Mouse (Mus musculus): ENCODE data around the gene Cdh23. TPM values are rescaled to one million over a fixed set of nuclear protein-coding genes. Genes with fewer than 3 reads are reported as not detected.

Cdh23 gene
- total and polyA plus RNA-seq, 3 experiments = 0.05 TPM; not detected in 2

- TF ChIP-seq CTCF (IDR thresholded peaks at IDR 0.05; ENCODE audit: low read depth, low read length) = no peak
- no peak for TF ChIP-seq TAL1 (conservative IDR thresholded peaks at IDR 0.05; ENCODE audit: low read depth, low read length)
- TF ChIP-seq GATA1 (IDR thresholded peaks at IDR 0.05; ENCODE audit: borderline replicate concordance, low read length) = no peak
- no peak for TF ChIP-seq GATA2 (IDR thresholded peaks at IDR 0.05; ENCODE audit: borderline replicate concordance, low read depth, low read length)
- TF ChIP-seq POLR2AphosphoS5 (IDR thresholded peaks at IDR 0.05; ENCODE audit: insufficient replicate concordance, low read depth, low read length) = no peak
- DNase-seq (ENCODE audit: low spot score) (no peak), ATAC-seq (ENCODE audit: extremely low read depth, insufficient number of reproducible peaks, low FRiP score, poor library complexity, severe bottlenecking) (no peak)
- H3K4me1 ChIP-seq (ENCODE audit: insufficient read depth, low read depth, low read length) = no peaks in the 10 kb centered on the region
- H3K36me3 ChIP-seq (replicated peaks) = no peaks in the 10 kb centered on the region
- peaks cover 34% of the 10 kb centered on the region for H3K9me3 ChIP-seq (replicated peaks)
- H3K4me3 ChIP-seq (ENCODE audit: low read depth, low read length) = no peak overlapping the region
- H3K27me3 ChIP-seq (ENCODE audit: insufficient read depth, low read length) = no peaks in the 10 kb centered on the region
These were observed 279.2 kb downstream of the Cdh23 start for GRCm38 (mm10) chr10:60417041-60417440.

GRCm38 (mm10) chr10:60413756-60414155 lies 282.5 kb downstream of the Cdh23 start:
- ATAC-seq (ENCODE audit: extremely low read depth, insufficient number of reproducible peaks, low FRiP score, poor library complexity, severe bottlenecking) (no peak), DNase-seq (ENCODE audit: low spot score) (no peak)
- no peaks in the 10 kb centered on the region for H3K27me3 ChIP-seq (ENCODE audit: insufficient read depth, low read length)
- TF ChIP-seq CTCF (IDR thresholded peaks at IDR 0.05; ENCODE audit: low read depth, low read length) (no peak), GATA1 (IDR thresholded peaks at IDR 0.05; ENCODE audit: borderline replicate concordance, low read length) (no peak), POLR2AphosphoS5 (IDR thresholded peaks at IDR 0.05; ENCODE audit: insufficient replicate concordance, low read depth, low read length) (no peak), GATA2 (IDR thresholded peaks at IDR 0.05; ENCODE audit: borderline replicate concordance, low read depth, low read length) (no peak), TAL1 (conservative IDR thresholded peaks at IDR 0.05; ENCODE audit: low read depth, low read length) (no peak)
- no peaks in the 10 kb centered on the region for H3K4me1 ChIP-seq (ENCODE audit: insufficient read depth, low read depth, low read length)
- no peak overlapping the region for H3K4me3 ChIP-seq (ENCODE audit: low read depth, low read length)
- H3K36me3 ChIP-seq (replicated peaks) = no peaks in the 10 kb centered on the region
- peaks cover 15% of the 10 kb centered on the region for H3K9me3 ChIP-seq (replicated peaks)

- Histone ChIP-seq H3K4me1 (ENCODE audit: insufficient read depth, low read depth, low read length) (no peaks in the 10 kb centered on the region), H3K27me3 (ENCODE audit: insufficient read depth, low read length) (no peaks in the 10 kb centered on the region), H3K4me3 (ENCODE audit: low read depth, low read length) (no peak overlapping the region), H3K9me3 (replicated peaks) (peaks cover 13% of the 10 kb centered on the region), H3K36me3 (replicated peaks) (no peaks in the 10 kb centered on the region)
- ATAC-seq (ENCODE audit: extremely low read depth, insufficient number of reproducible peaks, low FRiP score, poor library complexity, severe bottlenecking) = no peak
- TF ChIP-seq POLR2AphosphoS5 (IDR thresholded peaks at IDR 0.05; ENCODE audit: insufficient replicate concordance, low read depth, low read length) (no peak), GATA1 (IDR thresholded peaks at IDR 0.05; ENCODE audit: borderline replicate concordance, low read length) (no peak), GATA2 (IDR thresholded peaks at IDR 0.05; ENCODE audit: borderline replicate concordance, low read depth, low read length) (no peak), TAL1 (conservative IDR thresholded peaks at IDR 0.05; ENCODE audit: low read depth, low read length) (no peak), CTCF (IDR thresholded peaks at IDR 0.05; ENCODE audit: low read depth, low read length) (no peak)
- no peak for DNase-seq (ENCODE audit: low spot score)
These were observed 284.5 kb downstream of the Cdh23 start for GRCm38 (mm10) chr10:60411794-60412193.

- Histone ChIP-seq H3K36me3 (replicated peaks) (no peaks in the 10 kb centered on the region), H3K4me1 (ENCODE audit: insufficient read depth, low read depth, low read length) (no peaks in the 10 kb centered on the region), H3K27me3 (ENCODE audit: insufficient read depth, low read length) (no peaks in the 10 kb centered on the region), H3K4me3 (ENCODE audit: low read depth, low read length) (no peak overlapping the region), H3K9me3 (replicated peaks) (peaks cover 4% of the 10 kb centered on the region)
- ATAC-seq (ENCODE audit: extremely low read depth, insufficient number of reproducible peaks, low FRiP score, poor library complexity, severe bottlenecking) = no peak
- TF ChIP-seq GATA2 (IDR thresholded peaks at IDR 0.05; ENCODE audit: borderline replicate concordance, low read depth, low read length) = no peak
- no peak for TF ChIP-seq TAL1 (conservative IDR thresholded peaks at IDR 0.05; ENCODE audit: low read depth, low read length)
- TF ChIP-seq POLR2AphosphoS5 (IDR thresholded peaks at IDR 0.05; ENCODE audit: insufficient replicate concordance, low read depth, low read length) = no peak
- no peak for TF ChIP-seq GATA1 (IDR thresholded peaks at IDR 0.05; ENCODE audit: borderline replicate concordance, low read length)
- peak; percentile 72 for TF ChIP-seq CTCF (IDR thresholded peaks at IDR 0.05; ENCODE audit: low read depth, low read length)
- DNase-seq (ENCODE audit: low spot score) = peak; percentile 7
These were observed 288.5 kb downstream of the Cdh23 start for GRCm38 (mm10) chr10:60407831-60408230.

GRCm38 (mm10) chr10:60405460-60406177 lies 290.7 kb downstream of the Cdh23 start:
- no peak for TF ChIP-seq GATA2 (IDR thresholded peaks at IDR 0.05; ENCODE audit: borderline replicate concordance, low read depth, low read length)
- TF ChIP-seq TAL1 (conservative IDR thresholded peaks at IDR 0.05; ENCODE audit: low read depth, low read length) = no peak
- no peak for TF ChIP-seq CTCF (IDR thresholded peaks at IDR 0.05; ENCODE audit: low read depth, low read length)
- no peak for TF ChIP-seq GATA1 (IDR thresholded peaks at IDR 0.05; ENCODE audit: borderline replicate concordance, low read length)
- TF ChIP-seq POLR2AphosphoS5 (IDR thresholded peaks at IDR 0.05; ENCODE audit: insufficient replicate concordance, low read depth, low read length) = no peak
- H3K4me3 ChIP-seq (ENCODE audit: low read depth, low read length) = no peak overlapping the region
- DNase-seq (ENCODE audit: low spot score) (no peak), ATAC-seq (ENCODE audit: extremely low read depth, insufficient number of reproducible peaks, low FRiP score, poor library complexity, severe bottlenecking) (no peak)
- H3K27me3 ChIP-seq (ENCODE audit: insufficient read depth, low read length) = no peaks in the 10 kb centered on the region
- no peaks in the 10 kb centered on the region for H3K36me3 ChIP-seq (replicated peaks)
- peaks cover 1% of the 10 kb centered on the region for H3K9me3 ChIP-seq (replicated peaks)
- H3K4me1 ChIP-seq (ENCODE audit: insufficient read depth, low read depth, low read length) = no peaks in the 10 kb centered on the region

- Histone ChIP-seq H3K27me3 (ENCODE audit: insufficient read depth, low read length) (no peaks in the 10 kb centered on the region), H3K9me3 (replicated peaks) (no peaks in the 10 kb centered on the region), H3K4me3 (ENCODE audit: low read depth, low read length) (no peak overlapping the region), H3K36me3 (replicated peaks) (no peaks in the 10 kb centered on the region), H3K4me1 (ENCODE audit: insufficient read depth, low read depth, low read length) (no peaks in the 10 kb centered on the region)
- DNase-seq (ENCODE audit: low spot score) = no peak
- no peak for ATAC-seq (ENCODE audit: extremely low read depth, insufficient number of reproducible peaks, low FRiP score, poor library complexity, severe bottlenecking)
- TF ChIP-seq GATA2 (IDR thresholded peaks at IDR 0.05; ENCODE audit: borderline replicate concordance, low read depth, low read length) (no peak), TAL1 (conservative IDR thresholded peaks at IDR 0.05; ENCODE audit: low read depth, low read length) (no peak), POLR2AphosphoS5 (IDR thresholded peaks at IDR 0.05; ENCODE audit: insufficient replicate concordance, low read depth, low read length) (no peak), CTCF (IDR thresholded peaks at IDR 0.05; ENCODE audit: low read depth, low read length) (no peak)
These were observed 295.6 kb downstream of the Cdh23 start for GRCm38 (mm10) chr10:60400507-60401295.

Measured in G1E (cell line).